Mouse (Mus musculus) heart, embryonic 13.5 days (tissue): ENCODE measurements around the gene Nudt3. TPM values are rescaled to one million over a fixed set of nuclear protein-coding genes. Genes with fewer than 3 reads are reported as not detected.
A peak's percentile ranks its signal among the peaks of the same experiment; 100 is the strongest.

ENCODE experiments used
- ATAC-seq: fragments of 200-750 bp; cut with Nextera tagmentation; 2 replicates; pipeline ENCODE4 v1.8.0; 2017; ENCODE audit warnings: moderate TSS enrichment; ENCODE audit not compliant: insufficient number of reproducible peaks, low FRiP score, low TSS enrichment; ENCODE audit errors: extremely low read depth
- H3K27ac ChIP-seq: fragments of 300-500 bp; sonication (generic); replicated peaks from 2 replicates; pipeline ENCODE4 v1.5.1; 2015; ENCODE audit warnings: moderate library complexity, mild to moderate bottlenecking, inconsistent platforms
- H3K27me3 ChIP-seq: fragments of 300-500 bp; sonication (generic); replicated peaks from 2 replicates; pipeline ENCODE4 v1.6.1; 2015; ENCODE audit warnings: mild to moderate bottlenecking, inconsistent platforms
- H3K36me3 ChIP-seq: fragments of 300-500 bp; sonication (generic); 2 replicates; pipeline ENCODE4 v1.6.1; 2015; ENCODE audit warnings: mild to moderate bottlenecking, inconsistent platforms
- H3K4me1 ChIP-seq: fragments of 300-500 bp; sonication (generic); 2 replicates; pipeline ENCODE4 v1.6.1; 2015; ENCODE audit warnings: inconsistent platforms
- H3K4me2 ChIP-seq: fragments of 300-500 bp; sonication (generic); 2 replicates; pipeline ENCODE4 v1.6.1; 2015; ENCODE audit warnings: inconsistent platforms, mild to moderate bottlenecking, moderate library complexity
- H3K4me3 ChIP-seq: fragments of 300-500 bp; sonication (generic); 2 replicates; pipeline ENCODE4 v1.5.1; 2015; ENCODE audit warnings: moderate library complexity, mild to moderate bottlenecking, inconsistent platforms
- H3K9ac ChIP-seq: fragments of 300-500 bp; sonication (generic); 2 replicates; pipeline ENCODE4 v1.6.1; 2015; ENCODE audit warnings: inconsistent platforms, mild to moderate bottlenecking, moderate library complexity
- H3K9me3 ChIP-seq: fragments of 300-500 bp; sonication (generic); 2 replicates; pipeline ENCODE4 v1.6.1; 2016; ENCODE audit warnings: inconsistent platforms
- WGBS: fragments of 180-500 bp; shearing (Covaris S2); methylation state at CpG from one replicate; pipeline ENCODE4 v1.1.7; 2015; ENCODE audit warnings: mixed read lengths; 5-methylcytosine and 5-hydroxymethylcytosine counted together
- polyA plus RNA-seq: library from polyadenylated mRNA; unstranded; fragments of >200 nt; fragmentation: Nextera tagmentation; extraction: Ambion mirVana; gene quantifications from 2 replicates; pipeline ENCODE4 v1.2.1, GENCODE M21; 2015

The Nudt3 gene
- polyA plus RNA-seq, 1 experiment from 2014 or later = 98.8 TPM

- Histone ChIP-seq H3K4me1 (peaks cover 51% of the 10 kb centered on the region), H3K36me3 (no peaks in the 10 kb centered on the region), H3K4me3 (peak overlapping the region; percentile 88), H3K27me3 (no peaks in the 10 kb centered on the region), H3K27ac (peak overlapping the region; percentile 97), H3K4me2 (peak overlapping the region; percentile 86), H3K9ac (peak overlapping the region; percentile 84), H3K9me3 (no peaks in the 10 kb centered on the region)
- WGBS = 46% methylated on average over 20 of the region's 20 CpGs
- ATAC-seq = no peak
Measured at GRCm38 (mm10) chr17:27554062-27554960, 69.0 kb downstream of the Nudt3 start.

DNA sequence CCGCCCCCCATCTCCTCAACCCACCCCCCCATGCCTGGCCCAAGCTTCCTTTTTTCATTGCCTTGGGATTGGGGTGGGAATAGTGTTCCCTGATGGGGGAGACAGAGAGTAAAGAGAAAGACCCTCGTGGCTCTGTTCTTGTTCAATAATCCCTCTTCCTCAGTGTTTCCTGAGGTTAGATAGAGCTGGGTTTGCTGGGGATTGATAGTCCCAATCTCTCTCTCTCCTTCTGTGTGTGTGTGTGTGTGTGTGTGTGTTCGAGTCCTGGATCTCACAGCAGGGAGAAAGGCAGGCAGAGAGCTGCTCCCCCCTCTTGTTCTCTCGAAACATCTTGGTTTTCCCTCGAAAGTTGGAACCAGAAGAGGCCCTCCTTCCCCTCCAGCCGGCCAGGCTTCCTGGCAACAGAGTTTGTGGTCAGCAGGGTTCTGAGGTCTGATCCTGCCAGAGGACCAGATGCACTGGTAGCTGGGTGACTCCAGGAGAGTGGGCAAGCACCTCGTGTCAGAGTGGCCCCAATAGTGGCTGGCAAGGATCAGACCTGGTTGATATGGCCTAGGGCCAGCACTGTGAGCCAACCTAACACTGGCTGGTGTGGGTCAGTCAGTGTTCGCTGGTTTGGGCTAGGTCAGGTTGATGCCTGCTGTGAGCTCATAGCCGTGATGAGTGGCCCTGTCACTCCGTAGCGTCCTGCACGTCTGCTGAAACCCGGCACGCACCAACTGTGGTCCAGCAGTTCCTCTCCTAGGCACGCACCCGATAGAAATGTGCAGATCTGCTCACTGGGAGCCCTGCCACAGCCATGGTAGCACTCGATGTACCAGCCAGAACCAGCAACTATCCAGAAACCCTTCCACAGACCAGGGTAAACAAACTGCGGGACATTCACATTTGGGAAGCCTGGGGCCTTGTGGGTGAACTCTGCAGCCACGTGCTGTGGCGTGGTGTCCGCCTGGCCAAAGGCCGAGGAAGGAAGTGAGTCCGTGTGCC is 70.8 kb downstream of the Nudt3 start:
- WGBS = 72% methylated on average over 23 of the region's 23 CpGs
- no peaks in the 10 kb centered on the region for H3K36me3 ChIP-seq
- H3K27ac ChIP-seq = no peak overlapping the region
- no peak overlapping the region for H3K4me2 ChIP-seq
- no peaks in the 10 kb centered on the region for H3K9me3 ChIP-seq
- no peaks in the 10 kb centered on the region for H3K27me3 ChIP-seq
- ATAC-seq = no peak
- H3K4me3 ChIP-seq = no peak overlapping the region
- H3K4me1 ChIP-seq = peaks cover 41% of the 10 kb centered on the region
- H3K9ac ChIP-seq = 0 out of 2 replicates have a peak overlapping the region, but pooled peaks have one; percentile 40

DNA sequence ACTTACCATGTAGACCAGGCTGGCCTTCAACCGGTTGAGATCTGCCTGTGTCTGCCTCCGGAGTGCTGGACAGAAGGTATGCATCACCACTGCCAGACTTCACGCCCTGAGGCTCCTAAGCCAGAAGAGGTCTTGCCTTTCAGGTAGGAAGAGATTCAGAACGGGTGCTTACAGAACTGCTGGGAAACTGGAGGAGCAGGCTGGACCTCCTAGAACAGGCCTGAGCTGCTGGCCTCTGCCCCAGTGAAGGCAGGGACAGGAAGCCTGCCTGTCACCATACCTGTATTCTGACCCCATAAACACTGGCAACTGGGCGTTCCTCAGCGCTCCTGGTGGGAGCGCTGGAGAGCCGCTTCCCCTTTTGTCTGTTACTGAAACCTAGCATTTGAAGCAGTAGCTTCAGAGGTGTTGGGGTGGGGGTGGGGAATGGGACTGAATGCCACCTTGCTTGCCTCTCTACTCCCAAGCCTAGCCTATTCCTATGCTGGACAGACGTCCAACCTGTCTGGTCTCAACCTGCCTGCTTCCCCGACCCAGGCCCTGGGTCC is 71.8 kb downstream of the Nudt3 start:
- Histone ChIP-seq H3K4me1 (peaks cover 45% of the 10 kb centered on the region), H3K36me3 (no peaks in the 10 kb centered on the region), H3K27me3 (0 out of 2 replicates have a peak, but pooled peaks cover 3% of the 10 kb centered on the region), H3K9me3 (no peaks in the 10 kb centered on the region), H3K9ac (no peak overlapping the region), H3K4me2 (no peak overlapping the region), H3K27ac (no peak overlapping the region), H3K4me3 (no peak overlapping the region)
- WGBS = 64% methylated on average over 10 of the region's 10 CpGs
- no peak for ATAC-seq

- H3K9ac ChIP-seq = no peak overlapping the region
- no peak for ATAC-seq
Measured at GRCm38 (mm10) chr17:27549234-27549633, 74.1 kb downstream of the Nudt3 start.

GRCm38 (mm10) chr17:27547253-27547868 is 75.9 kb downstream of the Nudt3 start:
- no peaks in the 10 kb centered on the region for H3K9me3 ChIP-seq
- peaks cover 22% of the 10 kb centered on the region for H3K4me1 ChIP-seq
- no peak overlapping the region for H3K4me3 ChIP-seq
- H3K4me2 ChIP-seq = no peak overlapping the region
- no peak for ATAC-seq
- WGBS = 51% methylated on average over 9 of the region's 9 CpGs
- peaks cover 14% of the 10 kb centered on the region; the same call in 1 of the 2 replicates for H3K27me3 ChIP-seq
- no peak overlapping the region for H3K27ac ChIP-seq
- no peaks in the 10 kb centered on the region for H3K36me3 ChIP-seq
- no peak overlapping the region for H3K9ac ChIP-seq

More at GRCm38 (mm10) chr17:27549234-27549633, 74.1 kb downstream of the Nudt3 start:
- no peak overlapping the region for H3K4me2 ChIP-seq
- no peak overlapping the region for H3K4me3 ChIP-seq
- H3K27ac ChIP-seq = no peak overlapping the region
- WGBS = 48% methylated on average over 8 of the region's 8 CpGs
- peaks cover 14% of the 10 kb centered on the region; the same call in 1 of the 2 replicates for H3K27me3 ChIP-seq
- peaks cover 28% of the 10 kb centered on the region for H3K4me1 ChIP-seq
- H3K36me3 ChIP-seq = no peaks in the 10 kb centered on the region
- no peaks in the 10 kb centered on the region for H3K9me3 ChIP-seq

- 58% methylated on average over 7 of the region's 7 CpGs for WGBS
- Histone ChIP-seq H3K4me1 (peaks cover 22% of the 10 kb centered on the region), H3K27ac (no peak overlapping the region)
Measured at GRCm38 (mm10) chr17:27546574-27547085, 76.7 kb downstream of the Nudt3 start.

DNA sequence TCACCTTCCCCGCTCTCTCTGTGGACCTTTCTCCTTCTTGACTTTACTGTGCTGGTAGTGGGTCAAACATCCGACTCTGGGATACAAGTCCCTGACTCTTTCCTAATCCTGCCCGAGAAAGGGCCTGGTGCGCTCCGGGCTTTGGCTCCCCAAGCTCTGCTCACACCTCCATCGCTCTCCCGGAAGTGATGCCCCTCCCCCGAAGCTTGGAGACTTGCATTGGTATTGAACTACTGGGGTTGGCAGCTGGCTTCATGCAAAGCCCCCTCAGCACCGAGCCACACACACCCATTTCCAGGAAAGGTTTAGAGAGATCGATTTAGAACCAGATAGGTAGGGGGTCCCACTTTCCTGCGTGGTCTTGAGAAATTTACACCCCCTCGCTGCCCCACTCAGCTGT is 77.3 kb downstream of the Nudt3 start:
- Histone ChIP-seq H3K27ac (no peak overlapping the region), H3K9ac (no peak overlapping the region), H3K36me3 (no peaks in the 10 kb centered on the region), H3K27me3 (peaks cover 14% of the 10 kb centered on the region; the same call in 1 of the 2 replicates), H3K4me3 (no peak overlapping the region), H3K9me3 (no peaks in the 10 kb centered on the region), H3K4me2 (no peak overlapping the region), H3K4me1 (peaks cover 22% of the 10 kb centered on the region)
- WGBS = 41% methylated on average over 12 of the region's 12 CpGs
- ATAC-seq = no peak

More at GRCm38 (mm10) chr17:27546574-27547085, 76.7 kb downstream of the Nudt3 start:
- H3K4me3 ChIP-seq = no peak overlapping the region
- peaks cover 14% of the 10 kb centered on the region; the same call in 1 of the 2 replicates for H3K27me3 ChIP-seq
- H3K9me3 ChIP-seq = no peaks in the 10 kb centered on the region
- H3K4me2 ChIP-seq = no peak overlapping the region
- no peak overlapping the region for H3K9ac ChIP-seq
- no peak for ATAC-seq
- no peaks in the 10 kb centered on the region for H3K36me3 ChIP-seq

DNA sequence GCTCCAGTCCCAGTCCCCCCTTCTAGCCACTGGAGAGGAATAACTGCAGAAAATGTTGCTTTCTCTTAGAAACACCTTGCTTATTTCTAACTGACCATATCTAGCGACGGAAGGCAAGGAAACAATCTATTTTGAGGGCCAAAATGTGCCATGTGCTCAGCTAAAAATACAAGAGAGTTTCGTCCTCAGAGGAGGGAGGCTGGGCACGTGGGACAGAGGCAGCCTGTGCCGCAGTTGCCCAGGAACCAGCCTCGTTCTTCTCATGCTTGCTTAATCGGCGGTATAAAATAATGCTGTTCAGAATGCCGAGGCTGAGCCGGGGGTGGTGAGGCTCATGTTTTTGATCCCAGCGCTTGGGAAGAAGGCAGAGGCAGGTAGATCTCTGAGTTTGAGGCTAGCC is 78.7 kb downstream of the Nudt3 start:
- peaks cover 14% of the 10 kb centered on the region; the same call in 1 of the 2 replicates for H3K27me3 ChIP-seq
- no peaks in the 10 kb centered on the region for H3K9me3 ChIP-seq
- H3K27ac ChIP-seq = no peak overlapping the region
- no peaks in the 10 kb centered on the region for H3K36me3 ChIP-seq
- WGBS = 79% methylated on average over 11 of the region's 11 CpGs
- peak overlapping the region; percentile 10; the same call in 1 of the 2 replicates for H3K9ac ChIP-seq
- peaks cover 20% of the 10 kb centered on the region for H3K4me1 ChIP-seq
- no peak overlapping the region for H3K4me3 ChIP-seq
- ATAC-seq = no peak
- H3K4me2 ChIP-seq = no peak overlapping the region

GRCm38 (mm10) chr17:27541984-27542383 is 81.3 kb downstream of the Nudt3 start:
- H3K36me3 ChIP-seq = no peaks in the 10 kb centered on the region
- no peak overlapping the region for H3K9ac ChIP-seq
- no peaks in the 10 kb centered on the region for H3K9me3 ChIP-seq
- peaks cover 14% of the 10 kb centered on the region; the same call in 1 of the 2 replicates for H3K27me3 ChIP-seq
- ATAC-seq = no peak
- 0 out of 2 replicates have a peak, but pooled peaks cover 5% of the 10 kb centered on the region for H3K4me1 ChIP-seq
- no peak overlapping the region for H3K4me3 ChIP-seq
- no peak overlapping the region for H3K4me2 ChIP-seq
- H3K27ac ChIP-seq = no peak overlapping the region
- 67% methylated on average over 3 of the region's 3 CpGs for WGBS

DNA sequence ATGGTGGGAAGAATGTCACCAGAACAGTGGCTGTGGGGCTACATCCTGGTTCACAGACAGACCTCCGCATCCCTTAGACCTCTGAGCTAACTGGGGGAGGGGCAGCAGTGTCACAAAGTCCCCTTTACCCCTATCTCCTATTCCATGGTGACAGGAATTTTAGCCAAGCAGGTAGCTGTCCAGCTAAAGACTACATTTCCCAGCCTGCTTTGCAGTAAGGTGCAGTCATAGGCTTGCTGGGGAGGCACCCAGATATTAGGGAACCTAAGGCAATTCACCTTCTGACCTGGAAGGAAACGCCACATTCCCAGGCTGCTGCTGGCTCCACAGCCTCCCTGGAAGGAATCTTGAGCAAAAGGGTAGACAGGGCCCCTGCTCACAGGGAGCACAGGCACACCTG is 82.0 kb downstream of the Nudt3 start:
- Histone ChIP-seq H3K9me3 (no peaks in the 10 kb centered on the region), H3K9ac (no peak overlapping the region), H3K4me3 (no peak overlapping the region), H3K36me3 (no peaks in the 10 kb centered on the region), H3K27me3 (peaks cover 9% of the 10 kb centered on the region; the same call in 1 of the 2 replicates), H3K4me1 (0 out of 2 replicates have a peak, but pooled peaks cover 5% of the 10 kb centered on the region), H3K27ac (no peak overlapping the region), H3K4me2 (no peak overlapping the region)
- WGBS = 73% methylated on average over 2 of the region's 2 CpGs
- ATAC-seq = no peak
